Mouse (Mus musculus) ES-E14 (cell line): ENCODE results near the gene Gm45808.

Experiments
- CHD2 ChIP-seq: IDR thresholded peaks from 2 replicates; pipeline ENCODE4 v1.6.1; 2014; ENCODE audit warnings: mild to moderate bottlenecking, low read depth, low read length, inconsistent platforms
- HCFC1 ChIP-seq: IDR thresholded peaks from 2 replicates; pipeline ENCODE4 v1.6.1; 2012; ENCODE audit warnings: low read length, inconsistent platforms, borderline replicate concordance; ENCODE audit not compliant: insufficient read depth

GRCm38 (mm10) chr7:45523678-45524170 lies 37.1 kb upstream of the Gm45808 start:
- TF ChIP-seq HCFC1 (no peak), CHD2 (no peak)
